Mouse (Mus musculus): ENCODE measurements around the gene Zfp784. TPM values are rescaled to one million over a fixed set of nuclear protein-coding genes. Genes with fewer than 3 reads are reported as not detected.
A peak's percentile ranks its signal among the peaks of the same experiment; 100 is the strongest.

The Zfp784 gene
- total and polyA plus RNA-seq, 2 experiments from 2014 or later, result 8.0 to 8.3 TPM

DNA sequence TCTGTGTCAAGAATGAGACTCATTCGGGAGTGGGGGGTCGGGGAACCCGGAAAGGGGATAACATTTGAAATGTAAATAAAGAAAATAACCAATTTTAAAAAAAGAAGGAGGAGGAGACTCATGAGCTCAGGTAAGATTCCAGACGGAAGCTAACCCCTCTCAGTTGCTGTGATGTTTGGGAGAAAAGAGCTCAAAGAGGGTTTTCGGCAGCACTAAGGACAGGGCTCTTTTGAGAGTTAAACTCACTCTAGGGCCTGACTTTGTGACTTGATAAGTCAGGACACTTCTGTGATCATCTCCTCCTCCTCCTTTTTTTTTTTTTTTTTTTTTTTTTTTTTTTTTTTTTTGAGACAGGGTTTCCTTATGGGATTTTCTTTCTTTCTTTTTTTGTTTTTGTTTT lies 694 bp upstream of the Zfp784 start:
- peak overlapping the region; percentile 88; the same call in 1 of the 2 replicates for H3K9ac ChIP-seq (replicated peaks; ENCODE audit: low read depth, low read length)
- no peak for ATAC-seq (ENCODE audit: insufficient read depth, low read depth)
- 37% methylated on average over 5 of the region's 5 CpGs for WGBS

GRCm38 (mm10) chr7:5037467-5037866 lies 779 bp downstream of the Zfp784 start:
- peak overlapping the region; percentile 81 for H3K4me3 ChIP-seq (ENCODE audit: low read depth, low read length)
- no peak for TF ChIP-seq EP300 (IDR thresholded peaks at IDR 0.05; ENCODE audit: low read depth)
- no peak for TF ChIP-seq CTCF (IDR thresholded peaks at IDR 0.05; ENCODE audit: low read depth)
- H3K36me3 ChIP-seq (replicated peaks; ENCODE audit: control insufficient read depth, insufficient read depth, low read length), result peaks cover 31% of the 10 kb centered on the region
- peak overlapping the region; percentile 88; the same call in 1 of the 2 replicates for H3K9ac ChIP-seq (replicated peaks; ENCODE audit: low read depth, low read length)
- H3K4me2 ChIP-seq (ENCODE audit: low read depth, low read length), result peak overlapping the region; percentile 58
- H3K4me1 ChIP-seq (ENCODE audit: control insufficient read depth, insufficient read depth), result peaks cover 8% of the 10 kb centered on the region
- H3K9me3 ChIP-seq (replicated peaks; ENCODE audit: control insufficient read depth, low read length), result no peaks in the 10 kb centered on the region
- ATAC-seq (ENCODE audit: insufficient read depth, low read depth), result no peak
- no peaks in the 10 kb centered on the region for H3K27me3 ChIP-seq (ENCODE audit: control insufficient read depth, insufficient read depth, low read length)
- DNase-seq (ENCODE audit: low spot score), result no peak
- WGBS, result 65% methylated on average over 8 of the region's 8 CpGs
- peak overlapping the region; percentile 99 for H3K27ac ChIP-seq (ENCODE audit: low read depth)

More for the DNA sequence above, 694 bp upstream of the Zfp784 start:
- no peak for DNase-seq (ENCODE audit: low spot score)
- Histone ChIP-seq H3K4me2 (ENCODE audit: low read depth, low read length) (peak overlapping the region; percentile 58), H3K27ac (ENCODE audit: low read depth) (peak overlapping the region; percentile 99; the same call in 1 of the 2 replicates), H3K27me3 (ENCODE audit: control insufficient read depth, insufficient read depth, low read length) (no peaks in the 10 kb centered on the region), H3K4me3 (ENCODE audit: low read depth, low read length) (peak overlapping the region; percentile 81), H3K36me3 (replicated peaks; ENCODE audit: control insufficient read depth, insufficient read depth, low read length) (peaks cover 18% of the 10 kb centered on the region), H3K4me1 (ENCODE audit: control insufficient read depth, insufficient read depth) (peaks cover 8% of the 10 kb centered on the region), H3K9me3 (replicated peaks; ENCODE audit: control insufficient read depth, low read length) (no peaks in the 10 kb centered on the region)
- TF ChIP-seq CTCF (IDR thresholded peaks at IDR 0.05; ENCODE audit: low read depth), result no peak
- TF ChIP-seq EP300 (IDR thresholded peaks at IDR 0.05; ENCODE audit: low read depth), result no peak

DNA sequence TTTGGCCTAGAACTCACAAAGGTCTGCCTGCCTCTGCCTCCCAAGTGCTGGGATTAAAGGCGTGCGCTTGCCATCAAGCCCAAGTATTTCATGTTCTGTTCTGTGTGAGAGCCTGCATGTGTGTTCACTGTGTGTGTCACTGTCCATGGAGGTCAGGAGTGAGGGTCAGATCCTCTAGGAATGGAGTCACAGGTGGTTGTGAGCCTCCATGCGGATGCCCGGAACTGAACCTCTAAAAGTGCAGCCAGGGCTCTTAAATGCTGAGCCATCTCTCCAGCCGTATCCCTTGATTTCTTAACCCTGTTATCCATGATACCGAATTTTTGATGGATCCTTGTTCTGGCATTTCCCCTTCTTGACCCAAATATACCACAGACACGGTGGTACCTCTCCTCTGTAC lies 1.2 kb downstream of the Zfp784 start:
- ATAC-seq (ENCODE audit: insufficient read depth, low read depth) (no peak), DNase-seq (ENCODE audit: low spot score) (no peak)
- WGBS, result 88% methylated on average over 7 of the region's 7 CpGs
- H3K4me3 ChIP-seq (ENCODE audit: low read depth, low read length), result no peak overlapping the region
- H3K27ac ChIP-seq (ENCODE audit: low read depth), result no peak overlapping the region
- H3K4me2 ChIP-seq (ENCODE audit: low read depth, low read length), result no peak overlapping the region
- no peak for TF ChIP-seq EP300 (IDR thresholded peaks at IDR 0.05; ENCODE audit: low read depth)
- no peak for TF ChIP-seq CTCF (IDR thresholded peaks at IDR 0.05; ENCODE audit: low read depth)
- H3K27me3 ChIP-seq (ENCODE audit: control insufficient read depth, insufficient read depth, low read length), result no peaks in the 10 kb centered on the region
- peaks cover 8% of the 10 kb centered on the region for H3K4me1 ChIP-seq (ENCODE audit: control insufficient read depth, insufficient read depth)
- no peaks in the 10 kb centered on the region for H3K9me3 ChIP-seq (replicated peaks; ENCODE audit: control insufficient read depth, low read length)
- no peak overlapping the region for H3K9ac ChIP-seq (replicated peaks; ENCODE audit: low read depth, low read length)
- H3K36me3 ChIP-seq (replicated peaks; ENCODE audit: control insufficient read depth, insufficient read depth, low read length), result peaks cover 35% of the 10 kb centered on the region

GRCm38 (mm10) chr7:5036136-5036535 lies 2.1 kb downstream of the Zfp784 start:
- Histone ChIP-seq H3K36me3 (replicated peaks; ENCODE audit: control insufficient read depth, insufficient read depth, low read length) (peaks cover 44% of the 10 kb centered on the region), H3K9me3 (replicated peaks; ENCODE audit: control insufficient read depth, low read length) (peaks cover 6% of the 10 kb centered on the region), H3K27ac (ENCODE audit: low read depth) (no peak overlapping the region), H3K27me3 (ENCODE audit: control insufficient read depth, insufficient read depth, low read length) (no peaks in the 10 kb centered on the region), H3K4me1 (ENCODE audit: control insufficient read depth, insufficient read depth) (peaks cover 8% of the 10 kb centered on the region), H3K4me3 (ENCODE audit: low read depth, low read length) (no peak overlapping the region), H3K9ac (replicated peaks; ENCODE audit: low read depth, low read length) (no peak overlapping the region), H3K4me2 (ENCODE audit: low read depth, low read length) (no peak overlapping the region)
- WGBS, result 93% methylated on average over 9 of the region's 9 CpGs
- TF ChIP-seq CTCF (IDR thresholded peaks at IDR 0.05; ENCODE audit: low read depth) (no peak), EP300 (IDR thresholded peaks at IDR 0.05; ENCODE audit: low read depth) (no peak)
- DNase-seq (ENCODE audit: low spot score) (no peak), ATAC-seq (ENCODE audit: insufficient read depth, low read depth) (no peak)

- DNase-seq (ENCODE audit: low spot score), result no peak
- no peak overlapping the region for H3K4me3 ChIP-seq (ENCODE audit: low read depth, low read length)
- no peak for TF ChIP-seq EP300 (IDR thresholded peaks at IDR 0.05; ENCODE audit: low read depth)
- TF ChIP-seq CTCF (IDR thresholded peaks at IDR 0.05; ENCODE audit: low read depth), result no peak
- no peak overlapping the region for H3K9ac ChIP-seq (replicated peaks; ENCODE audit: low read depth, low read length)
- peaks cover 11% of the 10 kb centered on the region for H3K9me3 ChIP-seq (replicated peaks; ENCODE audit: control insufficient read depth, low read length)
- ATAC-seq (ENCODE audit: insufficient read depth, low read depth), result no peak
- H3K4me1 ChIP-seq (ENCODE audit: control insufficient read depth, insufficient read depth), result peaks cover 8% of the 10 kb centered on the region
- peaks cover 49% of the 10 kb centered on the region for H3K36me3 ChIP-seq (replicated peaks; ENCODE audit: control insufficient read depth, insufficient read depth, low read length)
- WGBS, result 96% methylated on average over 17 of the region's 17 CpGs
- H3K27me3 ChIP-seq (ENCODE audit: control insufficient read depth, insufficient read depth, low read length), result no peaks in the 10 kb centered on the region
- H3K4me2 ChIP-seq (ENCODE audit: low read depth, low read length), result no peak overlapping the region
- no peak overlapping the region for H3K27ac ChIP-seq (ENCODE audit: low read depth)
These were observed 2.6 kb downstream of the Zfp784 start for GRCm38 (mm10) chr7:5035628-5036027.

DNA sequence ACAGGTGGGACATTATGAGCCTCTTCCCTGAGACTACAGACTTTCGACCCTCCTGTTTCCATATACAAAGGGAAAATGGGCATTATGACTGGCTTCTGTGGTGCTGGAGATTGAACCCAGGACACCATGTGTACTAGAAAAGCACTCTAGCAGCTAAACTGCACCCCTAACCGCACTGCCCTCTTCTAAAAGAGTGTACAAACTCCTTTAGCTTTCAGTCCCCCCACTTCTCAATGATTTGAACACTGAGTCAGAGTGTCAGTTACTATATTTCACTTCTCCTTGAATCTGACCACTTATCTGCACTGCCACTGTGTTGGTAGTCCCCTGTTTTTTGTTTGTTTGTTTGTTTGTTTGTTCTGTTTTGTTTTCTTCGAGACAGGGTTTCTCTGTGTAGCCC lies 4.4 kb downstream of the Zfp784 start, which contains the start of gene 4632433K11Rik:
Gene 4632433K11Rik, plus strand, starts transcription at position 301 of the 400 bp plus-strand sequence.
- ATAC-seq (ENCODE audit: insufficient read depth, low read depth) (no peak), DNase-seq (ENCODE audit: low spot score) (no peak)
- WGBS, result 80% methylated on average over 3 of the region's 3 CpGs
- Histone ChIP-seq H3K36me3 (replicated peaks; ENCODE audit: control insufficient read depth, insufficient read depth, low read length) (peaks cover 68% of the 10 kb centered on the region), H3K4me2 (ENCODE audit: low read depth, low read length) (no peak within 1 kb of the TSS), H3K4me1 (ENCODE audit: control insufficient read depth, insufficient read depth) (peaks cover 8% of the 10 kb centered on the region), H3K27me3 (ENCODE audit: control insufficient read depth, insufficient read depth, low read length) (no peaks in the 10 kb centered on the region), H3K9ac (replicated peaks; ENCODE audit: low read depth, low read length) (no peak within 1 kb of the TSS), H3K4me3 (ENCODE audit: low read depth, low read length) (no peak within 1 kb of the TSS), H3K27ac (ENCODE audit: low read depth) (no peak within 1 kb of the TSS), H3K9me3 (replicated peaks; ENCODE audit: control insufficient read depth, low read length) (peaks cover 21% of the 10 kb centered on the region)
- TF ChIP-seq EP300 (IDR thresholded peaks at IDR 0.05; ENCODE audit: low read depth), result no peak

All from heart, postnatal 0 days (tissue).